Mouse (Mus musculus): Measurements from ENCODE around the gene Plekhs1. TPM values are rescaled to one million over a fixed set of nuclear protein-coding genes. Genes with fewer than 3 reads are reported as not detected.

Plekhs1 gene
- polyA plus RNA-seq, 1 experiment from 2014 or later, result 0.49 TPM

DNA sequence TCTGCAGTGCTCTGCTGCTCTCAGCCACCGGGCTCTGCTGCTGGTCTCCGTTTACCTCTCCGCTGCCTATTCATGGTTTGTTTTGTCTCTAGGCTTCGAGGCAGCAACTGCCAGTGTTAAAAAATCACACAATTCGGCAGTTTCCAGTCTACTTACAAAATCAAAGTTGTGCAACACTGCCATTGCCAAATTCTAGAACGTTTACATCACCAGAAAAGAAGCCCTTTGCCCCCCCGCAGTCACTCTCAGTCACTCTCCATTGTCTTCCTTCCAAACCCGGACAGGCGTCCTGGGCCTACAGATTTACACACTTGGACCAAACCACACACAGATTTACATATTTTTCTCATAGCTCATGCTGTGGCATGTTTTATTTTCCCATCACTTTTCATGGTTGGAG, 73.6 kb downstream of the Plekhs1 start:
- no peaks in the 10 kb centered on the region for H3K27me3 ChIP-seq (replicated peaks)
- H3K27ac ChIP-seq, result no peak overlapping the region
- H3K4me3 ChIP-seq (replicated peaks), result no peak overlapping the region
- no peak for ATAC-seq
- WGBS, result 58% methylated on average over 9 of the region's 9 CpGs
- H3K4me2 ChIP-seq (replicated peaks), result no peak overlapping the region
- peaks cover 3% of the 10 kb centered on the region; the same call in 1 of the 2 replicates for H3K4me1 ChIP-seq (replicated peaks)
- no peaks in the 10 kb centered on the region for H3K9me3 ChIP-seq
- no peak overlapping the region for H3K9ac ChIP-seq
- H3K36me3 ChIP-seq, result 0 out of 2 replicates have a peak, but pooled peaks cover 3% of the 10 kb centered on the region

DNA sequence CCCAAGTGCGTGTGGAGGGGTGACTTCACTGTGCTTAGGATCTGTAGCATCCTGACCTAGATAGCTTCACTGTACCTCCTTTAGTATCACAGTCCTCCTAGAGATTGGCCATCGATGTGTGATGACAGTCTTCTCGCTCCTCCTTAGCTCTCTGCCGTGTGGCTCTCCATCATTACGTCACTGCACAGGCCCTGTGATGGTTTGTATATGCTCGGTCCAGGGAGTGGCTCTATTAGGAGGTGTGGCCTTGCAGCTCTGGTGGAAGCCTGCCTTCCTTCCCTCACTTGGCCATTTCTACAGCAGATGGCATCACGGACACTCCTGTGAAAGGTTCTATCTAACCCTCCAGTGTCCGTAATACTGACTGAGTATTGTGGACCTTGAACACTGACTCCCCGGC, 74.3 kb downstream of the Plekhs1 start:
- H3K4me1 ChIP-seq (replicated peaks), result peaks cover 3% of the 10 kb centered on the region; the same call in 1 of the 2 replicates
- no peaks in the 10 kb centered on the region for H3K27me3 ChIP-seq (replicated peaks)
- no peak overlapping the region for H3K9ac ChIP-seq
- no peaks in the 10 kb centered on the region for H3K9me3 ChIP-seq
- no peak overlapping the region for H3K27ac ChIP-seq
- WGBS, result 84% methylated on average over 9 of the region's 9 CpGs
- no peak for ATAC-seq
- 0 out of 2 replicates have a peak, but pooled peaks cover 5% of the 10 kb centered on the region for H3K36me3 ChIP-seq
- no peak overlapping the region for H3K4me2 ChIP-seq (replicated peaks)
- no peak overlapping the region for H3K4me3 ChIP-seq (replicated peaks)

Other genes with a start within 250 kb of the Plekhs1 start
- gene Habp2, start 174.5 kb upstream of the Plekhs1 start, polyA plus RNA-seq (2015; fragmentation: Nextera tagmentation; extraction: Ambion mirVana), result 15.2 and 19.6 TPM in 2 replicates
- 0.20 and 0.32 TPM in 2 replicates for gene Nrap, start 71.6 kb upstream of the Plekhs1 start, polyA plus RNA-seq (2015; fragmentation: Nextera tagmentation; extraction: Ambion mirVana)
- 35.5 and 37.1 TPM in 2 replicates for gene Casp7, start 64.5 kb upstream of the Plekhs1 start, polyA plus RNA-seq (2015; fragmentation: Nextera tagmentation; extraction: Ambion mirVana)
- gene Dclre1a, start 86.6 kb downstream of the Plekhs1 start, polyA plus RNA-seq (2015; fragmentation: Nextera tagmentation; extraction: Ambion mirVana), result 22.4 and 25.1 TPM in 2 replicates
- gene Nhlrc2, start 86.6 kb downstream of the Plekhs1 start, polyA plus RNA-seq (2015; fragmentation: Nextera tagmentation; extraction: Ambion mirVana), result 14.1 and 15.9 TPM in 2 replicates